Mouse (Mus musculus): ENCODE data around the gene Chic1. TPM values are rescaled to one million over a fixed set of nuclear protein-coding genes. Genes with fewer than 3 reads are reported as not detected.

Chic1 gene
- polyA plus RNA-seq, 1 experiment from 2014 or later, result 2.3 TPM

DNA sequence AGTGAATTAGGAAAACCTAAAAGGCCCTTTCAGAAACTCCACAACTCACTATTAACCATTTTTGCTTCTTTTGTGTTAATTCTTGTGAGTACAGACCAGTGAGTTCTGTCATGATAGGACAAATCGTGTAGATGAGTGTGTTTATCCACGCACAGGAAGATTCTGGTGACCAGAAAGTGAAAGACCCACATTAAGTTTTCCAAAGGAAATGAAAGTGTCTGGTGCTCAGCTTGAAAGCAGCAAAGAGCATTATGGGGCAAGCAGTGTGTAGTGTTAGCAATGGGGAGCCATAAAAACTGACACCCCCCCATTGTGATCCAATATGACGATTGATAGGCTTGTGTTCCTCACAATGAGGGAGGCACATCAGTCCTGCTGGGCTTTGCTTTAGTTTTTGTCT is 12.4 kb downstream of the Chic1 start:
- H3K36me3 ChIP-seq, result no peaks in the 10 kb centered on the region
- no peaks in the 10 kb centered on the region for H3K27me3 ChIP-seq
- ATAC-seq (ENCODE audit: insufficient number of reproducible peaks, low FRiP score, low TSS enrichment, low read depth), result no peak
- H3K4me2 ChIP-seq, result no peak overlapping the region
- H3K9ac ChIP-seq, result no peak overlapping the region
- H3K27ac ChIP-seq, result no peak overlapping the region
- H3K4me3 ChIP-seq, result no peak overlapping the region
- H3K4me1 ChIP-seq, result no peaks in the 10 kb centered on the region
- H3K9me3 ChIP-seq, result no peaks in the 10 kb centered on the region
- WGBS, result 70% methylated on average over 3 of the region's 3 CpGs

GRCm38 (mm10) chrX:103371221-103371620 is 14.9 kb downstream of the Chic1 start:
- Histone ChIP-seq H3K27me3 (0 out of 2 replicates have a peak, but pooled peaks cover 4% of the 10 kb centered on the region), H3K9me3 (no peaks in the 10 kb centered on the region), H3K4me1 (no peaks in the 10 kb centered on the region), H3K4me3 (no peak overlapping the region), H3K36me3 (no peaks in the 10 kb centered on the region), H3K27ac (no peak overlapping the region), H3K9ac (no peak overlapping the region), H3K4me2 (no peak overlapping the region)
- WGBS, result 66% methylated on average over 2 of the region's 2 CpGs
- no peak for ATAC-seq (ENCODE audit: insufficient number of reproducible peaks, low FRiP score, low TSS enrichment, low read depth)

- Histone ChIP-seq H3K4me2 (no peak overlapping the region), H3K4me1 (no peaks in the 10 kb centered on the region), H3K36me3 (no peaks in the 10 kb centered on the region), H3K9ac (no peak overlapping the region), H3K4me3 (no peak overlapping the region), H3K27ac (no peak overlapping the region), H3K27me3 (0 out of 2 replicates have a peak, but pooled peaks cover 4% of the 10 kb centered on the region), H3K9me3 (no peaks in the 10 kb centered on the region)
- WGBS, result 34% methylated on average over 2 of the region's 2 CpGs
- no peak for ATAC-seq (ENCODE audit: insufficient number of reproducible peaks, low FRiP score, low TSS enrichment, low read depth)
Observed at GRCm38 (mm10) chrX:103371627-103372026, 15.4 kb downstream of the Chic1 start.

DNA sequence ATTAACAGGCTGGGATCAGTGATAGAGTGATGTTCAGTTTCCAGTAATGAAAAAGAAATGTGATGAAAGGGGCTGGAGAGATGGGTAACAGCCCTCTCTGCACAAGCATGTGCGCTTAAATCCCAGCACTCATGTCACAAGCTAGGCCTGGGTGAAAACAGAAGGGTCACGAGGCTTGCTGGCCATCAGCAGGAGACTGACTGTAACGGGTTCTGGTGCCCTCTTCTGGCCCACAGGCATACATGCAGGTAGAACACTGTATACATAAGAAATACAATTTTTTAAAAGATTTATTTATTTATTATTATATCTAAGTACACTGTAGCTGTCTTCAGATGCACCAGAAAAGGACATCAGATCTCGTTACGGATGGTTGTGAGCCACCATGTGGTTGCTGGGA is 18.0 kb downstream of the Chic1 start:
- WGBS, result 74% methylated on average over 5 of the region's 5 CpGs
- H3K4me2 ChIP-seq, result no peak overlapping the region
- H3K9me3 ChIP-seq, result no peaks in the 10 kb centered on the region
- 0 out of 2 replicates have a peak, but pooled peaks cover 4% of the 10 kb centered on the region for H3K27me3 ChIP-seq
- H3K4me3 ChIP-seq, result no peak overlapping the region
- no peaks in the 10 kb centered on the region for H3K4me1 ChIP-seq
- H3K36me3 ChIP-seq, result no peaks in the 10 kb centered on the region
- no peak overlapping the region for H3K9ac ChIP-seq
- H3K27ac ChIP-seq, result no peak overlapping the region
- ATAC-seq (ENCODE audit: insufficient number of reproducible peaks, low FRiP score, low TSS enrichment, low read depth), result no peak

- H3K36me3 ChIP-seq, result no peaks in the 10 kb centered on the region
- WGBS, result 73% methylated on average over 3 of the region's 3 CpGs
- ATAC-seq (ENCODE audit: insufficient number of reproducible peaks, low FRiP score, low TSS enrichment, low read depth), result no peak
- H3K4me1 ChIP-seq, result no peaks in the 10 kb centered on the region
- no peak overlapping the region for H3K9ac ChIP-seq
- no peak overlapping the region for H3K27ac ChIP-seq
- no peaks in the 10 kb centered on the region for H3K9me3 ChIP-seq
- H3K27me3 ChIP-seq, result no peaks in the 10 kb centered on the region
- H3K4me2 ChIP-seq, result no peak overlapping the region
- H3K4me3 ChIP-seq, result no peak overlapping the region
Observed at GRCm38 (mm10) chrX:103384528-103384927, 28.3 kb downstream of the Chic1 start.

- no peak overlapping the region for H3K4me3 ChIP-seq
- 56% methylated on average over 3 of the region's 3 CpGs for WGBS
- ATAC-seq (ENCODE audit: insufficient number of reproducible peaks, low FRiP score, low TSS enrichment, low read depth), result no peak
- no peak overlapping the region for H3K27ac ChIP-seq
- H3K4me1 ChIP-seq, result no peaks in the 10 kb centered on the region
- no peak overlapping the region for H3K4me2 ChIP-seq
- H3K9me3 ChIP-seq, result no peaks in the 10 kb centered on the region
- no peaks in the 10 kb centered on the region for H3K27me3 ChIP-seq
- no peaks in the 10 kb centered on the region for H3K36me3 ChIP-seq
- no peak overlapping the region for H3K9ac ChIP-seq
Observed at GRCm38 (mm10) chrX:103388131-103388530, 31.9 kb downstream of the Chic1 start.

DNA sequence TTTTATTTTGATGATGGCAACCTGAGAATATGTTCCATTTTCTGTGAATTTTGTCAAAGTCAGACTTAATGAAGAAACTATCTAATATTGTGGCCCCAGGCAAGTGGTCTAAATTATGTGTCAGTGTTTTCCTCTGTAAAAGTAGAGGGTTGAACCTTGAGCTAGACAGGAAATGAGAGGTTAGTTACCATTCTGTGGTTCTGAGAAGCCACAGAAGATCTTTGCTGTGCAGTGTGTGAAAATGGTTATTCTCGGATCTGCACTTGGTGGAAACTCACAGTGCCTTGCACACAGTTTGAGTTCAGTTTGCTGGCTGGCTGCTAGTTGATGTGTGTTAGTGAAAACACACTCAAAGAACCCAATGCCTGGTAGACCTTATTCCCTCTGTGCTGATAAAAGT is 37.6 kb downstream of the Chic1 start:
- Histone ChIP-seq H3K27me3 (0 out of 2 replicates have a peak, but pooled peaks cover 5% of the 10 kb centered on the region), H3K4me3 (no peak overlapping the region), H3K36me3 (no peaks in the 10 kb centered on the region), H3K9ac (no peak overlapping the region), H3K4me1 (no peaks in the 10 kb centered on the region), H3K27ac (no peak overlapping the region), H3K4me2 (no peak overlapping the region), H3K9me3 (no peaks in the 10 kb centered on the region)
- no peak for ATAC-seq (ENCODE audit: insufficient number of reproducible peaks, low FRiP score, low TSS enrichment, low read depth)
- WGBS, result 72% methylated on average over 1 of the region's 1 CpGs

GRCm38 (mm10) chrX:103405021-103405420 is 48.7 kb downstream of the Chic1 start:
- Histone ChIP-seq H3K27me3 (0 out of 2 replicates have a peak, but pooled peaks cover 4% of the 10 kb centered on the region), H3K4me1 (no peaks in the 10 kb centered on the region), H3K27ac (no peak overlapping the region), H3K9me3 (no peaks in the 10 kb centered on the region), H3K4me3 (no peak overlapping the region), H3K4me2 (no peak overlapping the region), H3K36me3 (no peaks in the 10 kb centered on the region), H3K9ac (no peak overlapping the region)
- no peak for ATAC-seq (ENCODE audit: insufficient number of reproducible peaks, low FRiP score, low TSS enrichment, low read depth)
- 44% methylated on average over 13 of the region's 13 CpGs for WGBS

DNA sequence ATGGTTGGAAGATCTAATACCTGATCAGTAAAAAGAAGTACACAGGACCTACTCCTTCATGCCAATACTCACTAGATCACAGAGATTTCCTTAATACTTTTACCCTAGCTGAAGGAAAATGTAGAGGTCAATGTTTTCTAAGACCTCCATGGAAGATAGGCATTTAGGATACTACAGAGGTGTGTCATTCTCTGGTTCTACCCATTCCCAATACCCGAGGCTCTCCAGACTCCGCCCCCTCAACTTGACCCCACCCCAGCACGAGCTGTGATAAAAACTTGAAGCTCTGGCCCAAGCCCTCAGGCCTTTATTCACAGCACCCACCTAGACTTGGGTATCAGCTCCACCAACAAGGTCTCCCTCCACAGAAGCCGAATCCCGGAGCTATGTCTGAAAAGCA is 57.9 kb downstream of the Chic1 start, which contains the start of gene Tsx:
Gene Tsx, plus strand, starts transcription at position 301 of the 400 bp plus-strand sequence.
- Histone ChIP-seq H3K4me3 (no peak within 1 kb of the TSS), H3K9me3 (no peaks in the 10 kb centered on the region), H3K36me3 (no peaks in the 10 kb centered on the region), H3K27ac (no peak within 1 kb of the TSS), H3K27me3 (peaks cover 15% of the 10 kb centered on the region; the same call in 1 of the 2 replicates), H3K4me1 (no peaks in the 10 kb centered on the region), H3K4me2 (no peak within 1 kb of the TSS), H3K9ac (no peak within 1 kb of the TSS)
- no peak for ATAC-seq (ENCODE audit: insufficient number of reproducible peaks, low FRiP score, low TSS enrichment, low read depth)
- WGBS, result 72% methylated on average over 5 of the region's 5 CpGs

- Histone ChIP-seq H3K36me3 (no peaks in the 10 kb centered on the region), H3K27ac (no peak within 1 kb of the TSS), H3K4me2 (no peak within 1 kb of the TSS), H3K4me1 (no peaks in the 10 kb centered on the region), H3K27me3 (peaks cover 7% of the 10 kb centered on the region; the same call in 1 of the 2 replicates), H3K9me3 (no peaks in the 10 kb centered on the region), H3K4me3 (no peak within 1 kb of the TSS), H3K9ac (no peak within 1 kb of the TSS)
- WGBS, result 88% methylated on average over 2 of the region's 2 CpGs
- no peak for ATAC-seq (ENCODE audit: insufficient number of reproducible peaks, low FRiP score, low TSS enrichment, low read depth)
Observed at GRCm38 (mm10) chrX:103421710-103422109, 65.4 kb downstream of the Chic1 start, which contains the start of gene Gm26992. Gm26992 (plus strand) TSS chrX:103422010.

- Histone ChIP-seq H3K4me2 (no peak overlapping the region), H3K4me1 (no peaks in the 10 kb centered on the region), H3K9ac (no peak overlapping the region), H3K27me3 (peaks cover 4% of the 10 kb centered on the region; the same call in 1 of the 2 replicates), H3K36me3 (no peaks in the 10 kb centered on the region), H3K4me3 (no peak overlapping the region), H3K9me3 (no peaks in the 10 kb centered on the region), H3K27ac (no peak overlapping the region)
- no peak for ATAC-seq (ENCODE audit: insufficient number of reproducible peaks, low FRiP score, low TSS enrichment, low read depth)
- WGBS, result 71% methylated on average over 7 of the region's 7 CpGs
Observed at GRCm38 (mm10) chrX:103427677-103428076, 71.4 kb downstream of the Chic1 start.

- peaks cover 12% of the 10 kb centered on the region; the same call in 1 of the 2 replicates for H3K27me3 ChIP-seq
- no peaks in the 10 kb centered on the region for H3K4me1 ChIP-seq
- no peak overlapping the region for H3K9ac ChIP-seq
- 66% methylated on average over 7 of the region's 7 CpGs for WGBS
- H3K9me3 ChIP-seq, result no peaks in the 10 kb centered on the region
- H3K4me3 ChIP-seq, result no peak overlapping the region
- H3K4me2 ChIP-seq, result no peak overlapping the region
- H3K27ac ChIP-seq, result no peak overlapping the region
- no peak for ATAC-seq (ENCODE audit: insufficient number of reproducible peaks, low FRiP score, low TSS enrichment, low read depth)
- no peaks in the 10 kb centered on the region for H3K36me3 ChIP-seq
Observed at GRCm38 (mm10) chrX:103432293-103432692, 76.0 kb downstream of the Chic1 start.

GRCm38 (mm10) chrX:103438023-103438422 is 81.7 kb downstream of the Chic1 start:
- no peak overlapping the region for H3K9ac ChIP-seq
- H3K36me3 ChIP-seq, result no peaks in the 10 kb centered on the region
- H3K27me3 ChIP-seq, result peaks cover 24% of the 10 kb centered on the region
- no peaks in the 10 kb centered on the region for H3K4me1 ChIP-seq
- no peak overlapping the region for H3K4me2 ChIP-seq
- H3K27ac ChIP-seq, result no peak overlapping the region
- H3K4me3 ChIP-seq, result no peak overlapping the region
- no peaks in the 10 kb centered on the region for H3K9me3 ChIP-seq
- no peak for ATAC-seq (ENCODE audit: insufficient number of reproducible peaks, low FRiP score, low TSS enrichment, low read depth)
- 23% methylated on average over 9 of the region's 9 CpGs for WGBS
